Mouse (Mus musculus): ENCODE results near the gene Wfdc15b. TPM values are rescaled to one million over a fixed set of nuclear protein-coding genes. Genes with fewer than 3 reads are reported as not detected.
"Not testable (repeated sequence)": the region's sequence is repeated elsewhere in the genome, so short reads cannot be mapped to it uniquely, and the experiment has no call there.

Wfdc15b gene
- polyA plus RNA-seq, 1 experiment from 2014 or later: not detected

GRCm38 (mm10) chr2:164206011-164206410, 15.4 kb downstream of the Wfdc15b start:
- ATAC-seq; H3K4me1 ChIP-seq (ENCODE audit: control insufficient read depth, insufficient read depth, low read depth, low read length); H3K4me3 ChIP-seq (ENCODE audit: low read length); H3K9ac ChIP-seq (ENCODE audit: low read depth, low read length); H3K36me3 ChIP-seq (ENCODE audit: control insufficient read depth, insufficient read depth, low read length); H3K4me2 ChIP-seq (ENCODE audit: low read length); H3K27me3 ChIP-seq (replicated peaks; ENCODE audit: control insufficient read depth, insufficient read depth, low read length); H3K9me3 ChIP-seq (ENCODE audit: control insufficient read depth, low read length); H3K27ac ChIP-seq (ENCODE audit: low read depth, low read length): not testable (repeated sequence)
- 94% methylated on average over 10 of the region's 10 CpGs for WGBS

GRCm38 (mm10) chr2:164199626-164200327, 21.7 kb downstream of the Wfdc15b start, which contains the start of gene Wfdc15a:
Gene Wfdc15a, minus strand, starts transcription at chr2:164200130.
- 82% methylated on average over 20 of the region's 20 CpGs for WGBS
- ATAC-seq: no peak

GRCm38 (mm10) chr2:164196700-164196990, 24.8 kb downstream of the Wfdc15b start:
- Histone ChIP-seq H3K4me1 (ENCODE audit: control insufficient read depth, insufficient read depth, low read depth, low read length) (no peaks in the 10 kb centered on the region), H3K36me3 (ENCODE audit: control insufficient read depth, insufficient read depth, low read length) (no peaks in the 10 kb centered on the region), H3K9ac (ENCODE audit: low read depth, low read length) (no peak overlapping the region), H3K9me3 (ENCODE audit: control insufficient read depth, low read length) (0 out of 2 replicates have a peak, but pooled peaks cover 2% of the 10 kb centered on the region), H3K27me3 (replicated peaks; ENCODE audit: control insufficient read depth, insufficient read depth, low read length) (no peaks in the 10 kb centered on the region), H3K27ac (ENCODE audit: low read depth, low read length) (no peak overlapping the region), H3K4me3 (ENCODE audit: low read length) (no peak overlapping the region), H3K4me2 (ENCODE audit: low read length) (no peak overlapping the region)
- no peak for ATAC-seq
- WGBS: 84% methylated on average over 5 of the region's 5 CpGs

More at GRCm38 (mm10) chr2:164199626-164200327, 21.7 kb downstream of the Wfdc15b start, which contains the start of gene Wfdc15a:
- no peak within 1 kb of the TSS for H3K4me3 ChIP-seq (ENCODE audit: low read length)
- no peak within 1 kb of the TSS for H3K27ac ChIP-seq (ENCODE audit: low read depth, low read length)
- no peaks in the 10 kb centered on the region for H3K27me3 ChIP-seq (replicated peaks; ENCODE audit: control insufficient read depth, insufficient read depth, low read length)
- H3K9ac ChIP-seq (ENCODE audit: low read depth, low read length): no peak within 1 kb of the TSS
- H3K4me2 ChIP-seq (ENCODE audit: low read length): no peak within 1 kb of the TSS
- no peaks in the 10 kb centered on the region for H3K36me3 ChIP-seq (ENCODE audit: control insufficient read depth, insufficient read depth, low read length)
- H3K9me3 ChIP-seq (ENCODE audit: control insufficient read depth, low read length): 0 out of 2 replicates have a peak, but pooled peaks cover 2% of the 10 kb centered on the region
- H3K4me1 ChIP-seq (ENCODE audit: control insufficient read depth, insufficient read depth, low read depth, low read length): no peaks in the 10 kb centered on the region

- H3K4me3 ChIP-seq (ENCODE audit: low read length): no peak overlapping the region
- no peaks in the 10 kb centered on the region for H3K36me3 ChIP-seq (ENCODE audit: control insufficient read depth, insufficient read depth, low read length)
- no peak overlapping the region for H3K9ac ChIP-seq (ENCODE audit: low read depth, low read length)
- WGBS: 93% methylated on average over 5 of the region's 5 CpGs
- no peak overlapping the region for H3K27ac ChIP-seq (ENCODE audit: low read depth, low read length)
- H3K27me3 ChIP-seq (replicated peaks; ENCODE audit: control insufficient read depth, insufficient read depth, low read length): no peaks in the 10 kb centered on the region
- no peak overlapping the region for H3K4me2 ChIP-seq (ENCODE audit: low read length)
- no peaks in the 10 kb centered on the region for H3K4me1 ChIP-seq (ENCODE audit: control insufficient read depth, insufficient read depth, low read depth, low read length)
- H3K9me3 ChIP-seq (ENCODE audit: control insufficient read depth, low read length): 0 out of 2 replicates have a peak, but pooled peaks cover 2% of the 10 kb centered on the region
- no peak for ATAC-seq
These were observed 25.3 kb downstream of the Wfdc15b start for GRCm38 (mm10) chr2:164195971-164196699.

GRCm38 (mm10) chr2:164194959-164195630, 26.4 kb downstream of the Wfdc15b start:
- Histone ChIP-seq H3K4me3 (ENCODE audit: low read length) (no peak overlapping the region), H3K4me2 (ENCODE audit: low read length) (no peak overlapping the region), H3K4me1 (ENCODE audit: control insufficient read depth, insufficient read depth, low read depth, low read length) (no peaks in the 10 kb centered on the region), H3K27ac (ENCODE audit: low read depth, low read length) (no peak overlapping the region), H3K36me3 (ENCODE audit: control insufficient read depth, insufficient read depth, low read length) (no peaks in the 10 kb centered on the region), H3K27me3 (replicated peaks; ENCODE audit: control insufficient read depth, insufficient read depth, low read length) (no peaks in the 10 kb centered on the region), H3K9me3 (ENCODE audit: control insufficient read depth, low read length) (no peaks in the 10 kb centered on the region), H3K9ac (ENCODE audit: low read depth, low read length) (no peak overlapping the region)
- WGBS: 86% methylated on average over 5 of the region's 5 CpGs
- no peak for ATAC-seq

GRCm38 (mm10) chr2:164192279-164192678, 29.2 kb downstream of the Wfdc15b start:
- ATAC-seq: no peak
- no peaks in the 10 kb centered on the region for H3K36me3 ChIP-seq (ENCODE audit: control insufficient read depth, insufficient read depth, low read length)
- H3K4me2 ChIP-seq (ENCODE audit: low read length): no peak overlapping the region
- H3K9ac ChIP-seq (ENCODE audit: low read depth, low read length): no peak overlapping the region
- no peaks in the 10 kb centered on the region for H3K27me3 ChIP-seq (replicated peaks; ENCODE audit: control insufficient read depth, insufficient read depth, low read length)
- H3K4me1 ChIP-seq (ENCODE audit: control insufficient read depth, insufficient read depth, low read depth, low read length): no peaks in the 10 kb centered on the region
- H3K4me3 ChIP-seq (ENCODE audit: low read length): no peak overlapping the region
- H3K27ac ChIP-seq (ENCODE audit: low read depth, low read length): no peak overlapping the region
- peaks cover 2% of the 10 kb centered on the region; the same call in 1 of the 2 replicates for H3K9me3 ChIP-seq (ENCODE audit: control insufficient read depth, low read length)

- no peak within 1 kb of the TSS for H3K4me3 ChIP-seq (ENCODE audit: low read length)
- no peak within 1 kb of the TSS for H3K27ac ChIP-seq (ENCODE audit: low read depth, low read length)
- H3K4me1 ChIP-seq (ENCODE audit: control insufficient read depth, insufficient read depth, low read depth, low read length): no peaks in the 10 kb centered on the region
- no peak for ATAC-seq
- 84% methylated on average over 6 of the region's 6 CpGs for WGBS
- H3K9me3 ChIP-seq (ENCODE audit: control insufficient read depth, low read length): peaks cover 2% of the 10 kb centered on the region; the same call in 1 of the 2 replicates
- no peak within 1 kb of the TSS for H3K4me2 ChIP-seq (ENCODE audit: low read length)
- no peaks in the 10 kb centered on the region for H3K36me3 ChIP-seq (ENCODE audit: control insufficient read depth, insufficient read depth, low read length)
- no peaks in the 10 kb centered on the region for H3K27me3 ChIP-seq (replicated peaks; ENCODE audit: control insufficient read depth, insufficient read depth, low read length)
- no peak within 1 kb of the TSS for H3K9ac ChIP-seq (ENCODE audit: low read depth, low read length)
These were observed 30.9 kb downstream of the Wfdc15b start, which contains the start of gene Wfdc12 for GRCm38 (mm10) chr2:164190576-164190975. Gene Wfdc12, minus strand, starts transcription at chr2:164190608.

- no peak overlapping the region for H3K4me3 ChIP-seq (ENCODE audit: low read length)
- no peaks in the 10 kb centered on the region for H3K27me3 ChIP-seq (replicated peaks; ENCODE audit: control insufficient read depth, insufficient read depth, low read length)
- no peak for ATAC-seq
- H3K9ac ChIP-seq (ENCODE audit: low read depth, low read length): no peak overlapping the region
- H3K9me3 ChIP-seq (ENCODE audit: control insufficient read depth, low read length): peaks cover 2% of the 10 kb centered on the region; the same call in 1 of the 2 replicates
- H3K4me1 ChIP-seq (ENCODE audit: control insufficient read depth, insufficient read depth, low read depth, low read length): no peaks in the 10 kb centered on the region
- H3K4me2 ChIP-seq (ENCODE audit: low read length): no peak overlapping the region
- no peaks in the 10 kb centered on the region for H3K36me3 ChIP-seq (ENCODE audit: control insufficient read depth, insufficient read depth, low read length)
- WGBS: 34% methylated on average over 5 of the region's 5 CpGs
- no peak overlapping the region for H3K27ac ChIP-seq (ENCODE audit: low read depth, low read length)
These were observed 32.7 kb downstream of the Wfdc15b start for GRCm38 (mm10) chr2:164188722-164189121.

- Histone ChIP-seq H3K4me3 (ENCODE audit: low read length) (no peak overlapping the region), H3K36me3 (ENCODE audit: control insufficient read depth, insufficient read depth, low read length) (no peaks in the 10 kb centered on the region), H3K9me3 (ENCODE audit: control insufficient read depth, low read length) (peaks cover 2% of the 10 kb centered on the region; the same call in 1 of the 2 replicates), H3K9ac (ENCODE audit: low read depth, low read length) (no peak overlapping the region), H3K27ac (ENCODE audit: low read depth, low read length) (no peak overlapping the region), H3K4me1 (ENCODE audit: control insufficient read depth, insufficient read depth, low read depth, low read length) (no peaks in the 10 kb centered on the region), H3K4me2 (ENCODE audit: low read length) (no peak overlapping the region), H3K27me3 (replicated peaks; ENCODE audit: control insufficient read depth, insufficient read depth, low read length) (no peaks in the 10 kb centered on the region)
- WGBS: 52% methylated on average over 9 of the region's 9 CpGs
- no peak for ATAC-seq
These were observed 37.2 kb downstream of the Wfdc15b start for GRCm38 (mm10) chr2:164184145-164184719.

All from hindbrain, embryonic 16.5 days (tissue).